ENCODE assay signal across 9 mouse cellular contexts in genomic region chr8:122805349-122805748, GRCm38 (mm10). TPM values are rescaled to one million over a fixed set of nuclear protein-coding genes. Genes with fewer than 3 reads are reported as not detected.
DNase-seq lines count a peak whose midpoint lies in the region; ATAC-seq lines count a peak whose summit lies in the region.
"Had no signal": no experiment of that assay in that cellular context is flagged by ENCODE, and none has a peak within 500 bp of the region (broad histone marks: within the 10 kb centered on the region; RNA-seq: fewer than 3 reads in every experiment).

No protein-coding gene starts in this region.

- H3K36me3 ChIP-seq in hindbrain, embryonic 10.5 days, result peaks cover 8% of the 10 kb centered on the region; the same call in 1 of the 2 replicates
- H3K36me3 ChIP-seq in limb, embryonic 13.5 days, result peaks cover 9% of the 10 kb centered on the region

- peak overlapping the region; percentile 24; the same call in 1 of the 2 replicates for H3K27ac ChIP-seq in hindbrain, embryonic 10.5 days
- peak overlapping the region; percentile 6; the same call in 1 of the 2 replicates for H3K27ac ChIP-seq in limb, embryonic 13.5 days
- H3K27ac ChIP-seq: liver, embryonic 15.5 days had no signal

- WGBS in hindbrain, embryonic 10.5 days, result 35% methylated on average over 3 of the region's 3 CpGs
- 44% methylated on average over 3 of the region's 3 CpGs for whole genome bisulfite sequencing in limb, embryonic 13.5 days

- 0 out of 2 replicates have a peak overlapping the region, but pooled peaks have one; percentile 39 for H3K9ac ChIP-seq in limb, embryonic 13.5 days
- H3K9ac ChIP-seq: liver, embryonic 15.5 days had no signal

- peak; percentile 65 for DNase-seq in NIH3T3 (ENCODE audit: low read depth)
- no peak for DNase-seq in hindbrain, embryonic 10.5 days (ENCODE audit: low spot score)
- DNase-seq in thymus, adult 18-20 months, result no peak
- DNase-seq in heart, postnatal 10 days, result no peak
- DNase-seq in heart, adult 8-10 months (ENCODE audit: low spot score), result no peak

- ATAC-seq in cerebellum, adult (ENCODE audit: insufficient number of reproducible peaks, low FRiP score, low TSS enrichment), result peak; percentile 56; the same call in 1 of the 2 replicates
- no peak for ATAC-seq in limb, embryonic 13.5 days (ENCODE audit: low FRiP score, low read depth)

- no peaks in the 10 kb centered on the region for H3K9me3 ChIP-seq in hindbrain, embryonic 10.5 days
- H3K9me3 ChIP-seq in limb, embryonic 13.5 days, result no peaks in the 10 kb centered on the region
- H3K9me3 ChIP-seq: liver, embryonic 15.5 days had no signal

- intact Hi-C loops in heart, postnatal 10 days (cut with DNase I), result no loop called here

- H3K4me2 ChIP-seq in limb, embryonic 13.5 days (replicated peaks), result no peak overlapping the region
- H3K4me2 ChIP-seq: liver, embryonic 15.5 days had no signal

- H3K4me1 ChIP-seq in hindbrain, embryonic 10.5 days (replicated peaks), result peaks cover 46% of the 10 kb centered on the region
- H3K4me1 ChIP-seq in limb, embryonic 13.5 days, result peaks cover 45% of the 10 kb centered on the region
- H3K4me1 ChIP-seq: liver, embryonic 15.5 days had no signal

- H3K27me3 ChIP-seq in hindbrain, embryonic 10.5 days (ENCODE audit: insufficient read depth, poor library complexity, severe bottlenecking), result peaks cover 11% of the 10 kb centered on the region; the same call in 1 of the 2 replicates
- no peaks in the 10 kb centered on the region for H3K27me3 ChIP-seq in limb, embryonic 13.5 days

- H3K4me3 ChIP-seq in hindbrain, embryonic 10.5 days, result no peak overlapping the region
- H3K4me3 ChIP-seq in limb, embryonic 13.5 days, result no peak overlapping the region
- H3K4me3 ChIP-seq: liver, embryonic 15.5 days had no signal

RNA-seq across cellular contexts. Expression of gene Acsf3, which starts 30.1 kb away (rescaled TPM):
- 16.5 and 18.0 TPM in 2 replicates for polyA plus RNA-seq in hindbrain, embryonic 10.5 days (2016; fragmentation: Nextera tagmentation; extraction: Ambion mirVana)
- 18.2 and 19.8 TPM in 2 replicates for polyA plus RNA-seq in limb, embryonic 13.5 days (2015; fragmentation: Nextera tagmentation; extraction: Ambion mirVana)
- total RNA-seq in heart, postnatal 10 days (2021), result 10 to 100 TPM; 27.1 to 28.6 TPM
- total RNA-seq in heart, adult 8-10 months (2022), result 10 to 100 TPM; 35.2 to 36.2 (median 35.3) TPM

RNA-seq across cellular contexts. Expression of gene Cdh15, which starts 42.4 kb away (rescaled TPM):
- polyA plus RNA-seq in hindbrain, embryonic 10.5 days (2016; fragmentation: Nextera tagmentation; extraction: Ambion mirVana), result 0.80 and 1.2 TPM in 2 replicates
- 27.2 and 28.6 TPM in 2 replicates for polyA plus RNA-seq in limb, embryonic 13.5 days (2015; fragmentation: Nextera tagmentation; extraction: Ambion mirVana)
- under 1 TPM in 1 of 2 experiments, not detected in 1; 0.10 TPM for total RNA-seq in heart, postnatal 10 days (2021)
- under 1 TPM in 1 of 4 experiments, not detected in 3; 0.06 TPM for total RNA-seq in heart, adult 8-10 months (2022)
- polyA plus RNA-seq: gonadal fat pad, adult 2 months had no signal
